Mouse (Mus musculus) heart, adult 2 months (tissue): Measurements from ENCODE around the gene Usp35.

Experiments
- CTCF ChIP-seq: fragments of 200-600 bp; IDR thresholded peaks from 2 replicates; pipeline ENCODE4 v1.8.1; 2022; ENCODE audit warnings: antibody characterized with exemption, mild to moderate bottlenecking, moderate library complexity
- POLR2A ChIP-seq: fragments of 200-500 bp; IDR thresholded peaks from 2 replicates; pipeline ENCODE4 v1.6.1; 2011; ENCODE audit warnings: mild to moderate bottlenecking, low read depth, low read length, control low read depth; ENCODE audit not compliant: insufficient read depth

GRCm38 (mm10) chr7:97309461-97310340 lies 22.1 kb downstream of the Usp35 start:
- TF ChIP-seq CTCF (no peak), POLR2A (no peak)
